Mouse (Mus musculus) T-helper 17 cell (primary cell): ENCODE data around the gene Cdca8.
"Not testable (repeated sequence)": the region's sequence is repeated elsewhere in the genome, so short reads cannot be mapped to it uniquely, and the experiment has no call there.

Experiments
- in situ Hi-C, 2 experiments: fragments of 300-600 bp; cut with MboI, MseI; formaldehyde crosslinking; loops; 1 replicate in 1 of 2; 2 replicates in 1 of 2; pipeline ENCODE4 v1.15.1; 2025; ENCODE audit warnings: high pct_unique_total_duplicates in 2 of 2

Gene Cdca8

DNA sequence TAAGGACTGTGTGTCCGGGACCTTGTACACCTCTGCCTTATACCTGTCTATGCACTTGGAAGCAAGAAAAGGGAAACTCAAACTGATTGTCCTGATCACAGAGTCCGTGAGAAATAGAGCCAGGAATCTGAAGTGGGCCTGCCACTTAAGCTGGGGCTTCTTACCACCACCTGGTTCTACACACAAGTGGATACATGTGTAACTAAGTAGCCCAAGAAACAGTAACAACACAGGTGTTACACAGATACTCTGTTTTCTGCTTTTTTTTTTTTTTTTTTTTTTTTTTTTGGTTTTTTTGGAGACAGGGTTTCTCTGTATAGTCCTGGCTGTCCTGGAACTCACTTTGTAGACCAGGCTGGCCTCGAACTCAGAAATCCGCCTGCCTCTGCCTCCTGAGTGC is at the start of gene Cdca8:
TSS of gene Cdca8 (minus strand) at position 101 of the 400 bp plus-strand sequence.
- in situ Hi-C loops: not testable (repeated sequence)

DNA sequence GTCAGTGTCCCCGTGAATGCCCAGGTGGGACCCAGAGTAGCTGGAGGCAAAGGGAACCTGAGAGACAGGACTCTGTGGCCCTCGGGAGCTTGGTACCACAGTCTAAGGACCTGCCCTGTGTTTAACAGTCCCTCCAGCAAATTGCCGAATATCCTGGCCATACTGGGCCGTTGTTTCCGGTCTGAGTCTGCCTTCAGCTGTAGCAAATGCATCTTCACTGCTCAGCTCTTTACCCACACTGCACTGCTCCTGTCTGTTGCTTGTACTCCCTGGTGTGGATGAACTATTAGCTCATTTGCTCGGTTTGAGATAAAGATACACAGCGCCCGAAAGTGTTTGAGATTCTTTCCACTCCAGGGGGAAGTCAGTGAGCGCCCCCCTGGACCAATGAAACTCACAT is 49.3 kb upstream of the Cdca8 start:
- in situ Hi-C loops: loop anchor here in 1 of 2 experiments (25.0 kb wide), 1 partner anchor 499 kb away; the partner anchor contains the start of gene Grik3

DNA sequence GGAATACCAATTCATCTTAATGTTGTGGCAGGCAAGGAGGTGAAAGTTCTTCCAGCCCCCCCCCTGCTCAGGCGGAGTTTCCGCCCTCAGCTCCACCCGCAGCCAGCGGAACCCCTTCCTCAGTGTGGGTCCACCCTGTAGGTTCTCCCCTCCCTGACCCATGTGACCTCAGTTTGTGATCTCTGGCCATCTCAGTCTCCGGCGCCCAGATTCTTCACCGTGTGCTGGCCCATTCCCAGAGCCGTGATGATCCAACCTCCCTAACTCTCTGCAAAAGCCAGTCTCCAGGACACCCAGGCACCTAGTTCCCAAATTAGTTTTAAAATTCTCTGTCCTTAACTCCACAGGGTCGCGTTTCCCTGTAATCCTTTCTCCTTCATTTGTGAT is 48.6 kb upstream of the Cdca8 start:
- in situ Hi-C loops: loop anchor here in 1 of 2 experiments (25.0 kb wide), 1 partner anchor 500 kb away; the partner anchor contains the start of gene Grik3

DNA sequence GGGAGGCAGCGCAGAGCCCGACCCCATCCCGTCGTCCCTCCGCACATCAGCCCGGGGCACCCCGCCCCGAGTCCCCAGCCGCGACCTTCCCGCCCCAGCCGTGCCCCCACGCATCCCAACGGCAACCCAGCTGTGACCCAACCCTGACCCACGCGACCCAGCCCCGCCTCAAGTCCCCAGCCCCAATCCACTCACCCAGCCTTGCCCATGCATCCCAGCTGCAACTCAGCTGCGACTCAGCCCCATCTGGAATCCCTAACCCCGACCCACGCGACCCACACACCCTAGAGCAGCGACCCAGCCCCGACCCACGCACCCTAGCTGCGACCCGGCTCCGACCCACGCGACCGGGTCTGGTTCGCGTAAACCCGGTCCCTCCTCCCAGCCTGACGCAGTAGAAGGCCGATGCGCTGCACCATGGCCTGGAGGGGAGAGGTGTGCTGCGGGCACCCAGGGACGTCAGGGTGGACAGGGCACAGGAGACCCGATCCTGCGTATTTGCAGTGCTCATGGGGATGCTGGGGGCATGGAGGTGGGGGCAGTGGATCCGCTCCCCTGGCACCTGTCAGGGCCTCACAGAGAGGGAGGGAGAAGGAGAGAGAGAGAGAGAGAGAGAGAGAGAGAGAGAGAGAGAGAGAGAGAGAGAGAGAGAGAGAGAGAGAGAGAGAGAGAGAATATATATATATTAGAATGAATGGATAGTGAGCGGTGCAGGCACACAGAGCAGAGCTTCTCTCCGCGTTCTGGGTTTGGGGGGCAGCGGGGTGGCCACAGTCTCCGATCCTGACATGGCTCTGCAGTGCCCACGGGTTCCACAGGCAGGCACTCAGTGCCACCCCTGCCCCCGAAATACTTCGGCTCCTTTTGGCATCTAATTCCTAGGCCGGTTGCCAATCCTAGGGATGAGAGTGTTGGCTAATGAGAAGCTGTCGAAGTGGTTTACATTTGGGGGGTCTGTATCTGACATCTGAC is 47.9 kb upstream of the Cdca8 start:
- in situ Hi-C loops: loop anchor here in 1 of 2 experiments (25.0 kb wide), 1 partner anchor 500 kb away; the partner anchor contains the start of gene Grik3

DNA sequence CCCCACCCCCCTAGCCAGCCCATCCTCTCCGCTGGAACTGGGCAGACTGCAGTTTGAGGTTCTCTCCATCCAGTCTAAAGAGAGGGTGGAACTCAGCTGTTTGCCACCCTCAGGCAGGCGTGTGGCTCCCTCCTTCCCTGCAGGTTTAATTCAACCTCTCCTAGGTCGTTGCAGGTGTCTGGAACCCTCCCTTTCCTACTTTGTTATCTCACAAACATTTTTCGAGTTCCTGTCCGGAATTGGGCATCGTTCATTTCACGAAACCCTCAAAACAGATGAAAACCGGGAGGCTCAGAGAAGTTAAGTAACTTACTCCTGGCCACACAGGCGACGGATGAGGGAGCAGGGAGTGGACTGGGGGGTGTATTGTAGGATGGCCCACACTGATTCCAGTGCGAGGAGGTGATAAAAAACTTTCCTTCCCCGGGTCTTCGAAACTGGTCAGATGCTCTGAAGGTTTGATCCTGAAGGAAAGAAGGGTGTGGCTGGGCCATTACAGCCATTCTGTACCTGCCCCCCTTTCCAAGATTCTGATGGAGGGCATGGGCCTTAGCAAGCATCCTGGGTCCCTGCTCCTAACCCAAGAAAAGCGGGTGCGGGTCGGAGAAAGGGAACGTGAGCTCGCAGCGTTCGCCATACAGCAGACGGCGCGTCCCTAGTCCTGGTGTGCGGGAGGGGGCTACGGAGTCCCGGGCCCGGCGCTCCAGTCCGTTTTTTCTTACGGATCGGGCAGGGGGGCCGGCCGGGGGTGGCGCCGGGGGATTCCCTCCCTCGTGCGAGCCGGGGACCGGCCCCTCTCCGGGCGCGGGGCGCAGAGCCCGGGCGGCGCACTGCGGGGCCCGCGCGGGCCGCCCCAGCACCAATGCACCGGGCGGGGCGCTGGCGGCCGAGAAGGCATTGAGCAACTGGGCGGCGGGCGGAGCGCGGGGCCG is 46.8 kb upstream of the Cdca8 start, which contains the start of gene Rspo1:
TSS of gene Rspo1 (plus strand) at position 760 of the 932 bp plus-strand sequence.
- in situ Hi-C loops: loop anchor here in 1 of 2 experiments (25.0 kb wide), 1 partner anchor 501 kb away; the partner anchor contains the start of gene Grik3

DNA sequence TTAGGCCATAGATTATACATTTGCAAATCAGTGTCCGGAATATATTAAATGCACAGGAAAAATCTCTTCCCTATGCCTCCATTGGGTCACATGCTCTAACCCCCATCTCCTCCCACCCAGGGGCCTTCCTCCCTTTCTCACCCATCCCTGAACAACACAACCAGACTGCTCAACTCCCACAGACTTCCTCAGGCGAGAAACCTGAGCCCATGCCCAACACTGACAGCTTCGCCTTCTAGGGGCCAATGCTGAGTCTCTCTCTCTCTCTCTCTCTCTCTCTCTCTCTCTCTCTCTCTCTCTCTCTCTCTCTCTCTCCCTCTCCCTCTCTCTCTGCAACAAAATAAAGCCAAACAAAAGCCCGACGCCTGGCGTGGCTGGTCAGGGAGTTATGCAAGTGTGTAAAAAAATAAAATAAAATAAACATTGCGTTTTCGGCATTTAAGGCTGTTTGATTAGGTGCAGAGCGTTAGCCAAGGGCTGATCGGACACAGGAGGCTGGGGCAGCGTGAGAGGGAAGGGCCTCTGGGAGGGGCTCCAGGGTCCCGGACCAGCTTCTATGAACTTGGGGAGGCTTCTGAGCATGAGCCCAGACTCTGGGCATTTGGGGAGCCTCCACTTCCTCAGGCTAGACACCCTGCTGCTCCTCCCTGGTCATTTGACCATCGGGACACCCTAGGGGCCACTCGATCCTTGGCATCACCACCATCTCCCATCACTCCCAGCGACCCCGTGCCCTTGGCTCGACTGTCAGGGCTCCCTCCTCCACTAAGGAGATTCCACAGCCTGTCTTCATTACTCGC is 46.0 kb upstream of the Cdca8 start:
- in situ Hi-C loops: loop anchor here in 1 of 2 experiments (25.0 kb wide), 1 partner anchor 502 kb away; the partner anchor contains the start of gene Grik3

DNA sequence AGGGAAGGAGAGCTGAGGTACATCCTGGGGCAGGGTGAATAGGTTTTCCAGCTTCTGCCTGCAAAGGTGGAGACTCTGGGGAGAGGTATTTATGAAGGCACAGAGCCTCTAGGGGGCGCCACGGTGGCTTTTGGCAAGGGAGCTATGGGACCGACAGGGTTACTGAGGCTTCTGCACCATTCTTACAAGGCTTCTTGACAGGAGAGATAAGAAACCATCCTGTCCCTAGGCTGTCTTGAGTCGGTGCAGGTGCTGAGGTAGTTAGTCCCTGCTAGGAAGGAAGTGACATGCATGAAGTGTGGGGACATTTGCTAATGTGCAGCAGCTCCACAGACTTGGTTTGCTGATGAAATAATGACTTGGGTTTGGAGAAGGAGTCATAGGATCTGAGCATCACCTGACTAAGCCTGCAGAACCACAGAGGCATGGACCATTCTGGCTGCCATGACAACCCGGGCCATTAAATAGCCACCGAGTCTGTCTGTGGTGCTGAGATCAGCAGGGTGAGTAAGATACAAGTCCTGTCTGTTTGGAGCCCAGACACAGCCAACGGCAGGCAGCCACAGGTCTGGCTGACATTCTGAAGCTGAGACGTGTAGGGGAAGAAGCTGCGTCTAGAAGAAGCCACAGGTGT is 44.9 kb upstream of the Cdca8 start:
- in situ Hi-C loops: loop anchor here in 1 of 2 experiments (25.0 kb wide), 1 partner anchor 503 kb away; the partner anchor contains the start of gene Grik3

DNA sequence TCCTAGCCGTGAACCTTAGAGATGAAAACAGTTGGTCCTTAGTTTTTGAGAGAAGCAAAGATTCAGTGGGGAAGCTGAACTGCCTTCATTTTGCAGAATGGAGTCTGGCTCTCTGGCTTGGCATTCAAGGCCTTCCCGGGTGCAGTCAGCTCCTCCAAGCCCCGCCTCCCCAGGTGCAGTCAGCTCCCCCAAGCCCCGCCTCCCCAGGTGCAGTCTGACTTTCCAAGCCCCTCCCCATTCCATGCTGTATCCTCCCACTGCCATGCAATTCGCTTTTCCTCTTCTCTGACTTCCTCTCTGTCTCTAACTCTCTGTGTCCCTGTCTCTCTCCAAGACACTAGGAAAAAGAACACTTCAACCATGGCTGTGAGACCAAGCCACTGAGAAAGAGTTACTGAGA is 39.1 kb upstream of the Cdca8 start:
- in situ Hi-C loops: loop anchor here in 1 of 2 experiments (10.0 to 25.0 kb wide), 2 partner anchors 509 to 1007 kb away; partner anchors contain the start of gene Grik3

DNA sequence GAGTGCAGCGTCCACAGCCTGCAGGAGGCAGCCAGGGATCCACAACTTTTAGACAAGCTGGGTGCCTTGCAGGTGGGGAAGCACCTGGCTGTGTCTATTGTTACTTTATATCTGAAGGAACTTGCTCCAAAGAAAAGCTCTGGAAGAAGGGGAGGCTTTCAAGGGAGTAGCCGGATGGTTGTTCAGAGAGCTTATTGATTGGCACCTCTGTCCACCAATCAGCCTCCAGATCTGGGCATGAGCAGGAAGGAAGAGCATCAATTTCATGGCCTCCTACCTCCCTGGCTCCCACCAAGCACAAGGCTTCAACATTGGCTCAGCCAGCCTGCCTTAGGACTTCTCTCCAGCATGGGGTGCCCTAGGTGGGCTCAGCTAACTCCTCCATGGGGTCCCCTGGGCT is 34.2 kb upstream of the Cdca8 start:
- in situ Hi-C loops: loop anchor here in 1 of 2 experiments (10.0 kb wide), 1 partner anchor 1012 kb away; no protein-coding TSS in a partner anchor

DNA sequence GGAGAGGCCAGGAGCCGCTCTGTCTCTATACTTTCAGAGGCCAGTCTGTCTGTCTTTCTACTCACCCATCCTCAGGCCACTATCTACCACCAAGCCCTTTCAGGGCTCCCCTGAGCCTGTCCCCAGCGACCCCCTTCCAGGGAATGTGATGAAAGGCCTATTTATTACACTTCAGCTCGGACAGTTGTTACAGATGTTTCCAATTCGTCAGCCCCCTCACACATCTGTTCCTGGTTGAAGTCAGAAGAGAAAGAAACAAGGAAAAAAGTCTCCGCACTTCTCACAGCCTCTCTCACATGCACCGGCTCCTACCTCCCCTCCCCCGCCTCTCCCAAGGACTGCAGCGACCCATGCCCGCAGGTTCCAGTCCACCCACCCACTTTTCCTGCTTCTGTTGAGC is 33.2 kb upstream of the Cdca8 start:
- in situ Hi-C loops: loop anchor here in 1 of 2 experiments (10.0 kb wide), 1 partner anchor 1012 kb away; no protein-coding TSS in a partner anchor

DNA sequence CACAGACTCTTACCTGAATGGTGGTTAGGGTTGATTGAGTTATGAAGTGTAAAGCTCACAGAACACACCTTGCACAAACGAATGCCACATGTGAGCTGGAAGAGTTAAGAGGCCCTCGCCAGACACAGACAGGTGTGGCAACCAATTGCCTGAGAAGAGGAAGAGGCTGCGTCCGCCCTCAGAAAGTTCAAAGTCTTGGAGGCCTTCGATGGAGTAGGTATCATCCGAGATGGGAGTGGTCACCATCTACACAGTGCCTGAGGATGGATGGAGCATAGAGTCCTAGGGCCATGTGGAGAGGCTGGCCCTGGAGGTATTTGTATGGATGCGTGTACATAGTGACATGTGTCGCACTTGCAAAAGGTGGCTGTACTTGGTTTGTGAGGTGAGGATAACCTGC is 32.0 kb upstream of the Cdca8 start:
- in situ Hi-C loops: loop anchor here in 1 of 2 experiments (10.0 kb wide), 1 partner anchor 1014 kb away; no protein-coding TSS in a partner anchor

DNA sequence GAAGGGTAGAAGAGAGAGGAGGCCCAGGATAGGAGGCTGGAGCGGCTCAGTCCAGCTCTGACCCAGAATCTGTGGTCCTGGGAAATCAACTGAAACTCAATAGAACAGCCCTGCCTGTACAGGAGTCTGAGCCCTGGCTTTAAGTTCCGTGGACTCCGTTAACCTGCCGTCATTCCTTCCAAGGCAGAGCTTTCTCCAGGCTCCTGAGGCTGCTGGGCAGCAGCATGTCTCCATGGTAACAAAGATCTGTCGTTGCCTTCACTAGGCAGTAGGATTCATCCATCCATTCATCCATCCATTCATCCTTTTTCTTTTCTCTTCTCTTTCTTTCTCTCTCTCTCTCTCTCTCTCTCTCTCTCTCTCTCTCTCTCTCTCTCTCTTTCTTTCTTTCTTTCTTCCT is 31.6 kb upstream of the Cdca8 start:
- in situ Hi-C loops: loop anchor here in 1 of 2 experiments (10.0 kb wide), 1 partner anchor 1014 kb away; no protein-coding TSS in a partner anchor

DNA sequence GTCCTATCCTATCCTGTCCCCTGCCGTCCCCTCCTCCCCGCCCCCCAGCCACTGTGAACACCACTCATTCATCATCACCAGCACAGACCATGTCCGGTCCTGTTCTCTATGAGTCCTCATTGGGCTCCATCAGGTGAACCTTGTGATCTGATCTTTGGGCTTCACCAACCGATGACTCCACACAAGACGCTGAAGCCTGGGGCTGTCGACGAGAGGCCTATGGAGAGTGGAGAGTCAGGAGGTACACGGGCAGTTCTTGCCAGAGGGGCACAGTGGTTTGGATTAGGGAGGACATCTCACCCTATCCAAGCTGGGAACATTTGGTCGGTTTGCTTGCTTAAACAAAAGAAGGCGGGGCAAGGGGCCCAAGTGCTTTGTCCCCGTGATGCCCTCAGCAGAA is 31.1 kb upstream of the Cdca8 start:
- in situ Hi-C loops: loop anchor here in 1 of 2 experiments (10.0 kb wide), 1 partner anchor 1015 kb away; no protein-coding TSS in a partner anchor

DNA sequence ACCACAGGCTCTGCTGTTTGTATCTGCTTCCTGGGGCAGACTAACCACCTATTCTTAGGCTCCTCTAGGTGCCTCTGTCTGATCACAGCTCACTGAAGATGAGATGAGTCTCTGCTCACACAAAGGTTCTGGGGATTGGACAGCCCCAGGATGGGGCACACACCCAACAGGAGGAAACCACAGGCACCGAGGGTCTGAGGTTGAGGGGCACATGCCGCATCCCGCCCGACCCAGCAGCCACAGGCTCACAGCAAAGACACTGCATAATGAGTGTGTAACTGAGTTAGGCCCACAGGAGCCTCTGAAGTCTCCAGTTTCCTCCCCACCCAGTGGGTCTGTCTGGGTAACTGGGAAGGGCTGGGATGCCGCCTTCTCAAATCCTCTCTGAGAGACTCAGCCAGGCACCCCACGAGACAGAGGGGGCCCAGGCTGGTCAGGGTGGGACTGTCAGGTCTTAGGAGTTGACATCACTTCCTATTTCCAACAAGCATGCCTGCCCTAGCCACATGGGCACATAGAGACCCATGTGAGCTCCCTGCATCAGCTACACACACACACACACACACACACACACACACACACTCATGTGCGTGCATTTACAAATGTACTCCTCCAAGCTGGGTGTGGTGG is 30.2 kb upstream of the Cdca8 start:
- in situ Hi-C loops: no loop called here

DNA sequence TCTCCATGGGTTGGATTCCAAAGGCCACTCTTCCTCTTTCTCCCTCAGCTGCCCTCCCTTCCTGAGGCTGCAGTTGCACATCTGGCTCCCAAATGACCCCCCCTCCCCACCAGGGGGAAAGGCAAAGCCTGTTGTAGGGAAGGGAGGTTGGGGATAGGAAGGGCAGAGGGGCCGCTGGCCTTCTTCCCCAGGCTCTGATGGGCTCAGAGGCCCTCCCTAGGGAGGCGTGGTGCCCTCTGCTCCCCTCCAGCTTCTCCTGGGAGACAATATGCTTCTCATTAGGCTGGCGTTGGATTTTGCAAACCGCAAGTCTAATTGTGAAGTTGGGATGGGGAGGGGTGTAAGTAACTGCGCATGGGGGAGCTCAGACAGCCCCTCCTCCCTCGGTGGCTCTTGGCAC is 29.6 kb upstream of the Cdca8 start:
- in situ Hi-C loops: no loop called here

DNA sequence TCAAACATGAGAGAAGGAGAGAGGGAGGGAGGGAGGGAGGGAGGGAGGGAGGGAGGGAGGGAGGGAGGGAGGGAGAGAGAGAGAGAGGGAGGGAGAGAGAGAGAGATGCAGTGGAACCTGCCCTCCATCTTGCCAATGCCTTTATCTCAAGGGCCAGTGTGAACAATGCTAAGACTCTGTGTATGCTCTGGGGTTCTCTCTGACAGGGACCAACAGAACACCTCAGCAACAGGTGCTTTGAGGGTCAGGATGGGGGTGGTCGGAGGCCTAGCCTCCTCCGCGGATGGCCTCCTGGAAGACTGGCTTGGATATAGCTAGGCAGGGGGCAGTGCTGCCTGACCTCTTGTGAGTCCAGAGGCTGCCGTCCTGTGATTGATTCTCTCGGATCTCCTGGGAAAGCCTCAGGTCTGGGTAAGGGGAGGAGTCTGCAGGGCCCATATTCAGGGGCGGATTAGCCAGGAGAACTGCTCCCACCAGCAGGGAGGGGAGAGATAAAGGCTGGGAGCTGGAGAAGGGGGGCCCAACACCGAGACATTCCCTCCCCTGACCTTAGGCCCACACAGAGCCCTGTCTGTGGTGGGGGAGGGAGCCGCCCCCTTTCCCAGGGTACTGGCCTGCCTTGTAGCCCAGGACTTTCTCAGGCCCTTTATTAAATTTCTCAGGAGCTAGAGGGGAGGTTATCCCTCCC is 25.9 kb upstream of the Cdca8 start:
- in situ Hi-C loops: no loop called here

DNA sequence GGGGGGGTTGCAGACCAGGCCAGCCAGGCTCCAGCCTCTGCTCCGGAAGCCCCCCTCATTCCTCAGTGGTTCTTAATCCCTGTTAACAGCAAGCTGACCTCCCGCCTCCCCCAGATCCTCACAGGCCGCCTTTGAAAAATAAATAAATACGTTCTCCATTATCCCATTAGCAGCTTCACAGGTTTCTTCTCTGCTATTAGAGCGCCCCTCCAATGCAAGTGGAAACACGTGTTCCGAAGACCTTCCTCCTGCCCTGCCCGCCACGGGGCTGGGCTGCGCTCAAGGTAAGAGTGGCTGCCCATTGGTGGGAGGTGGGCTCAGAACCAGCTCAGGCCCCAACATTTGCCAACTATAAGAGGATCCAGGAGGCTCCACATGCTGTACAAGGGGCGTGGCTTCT is 23.5 kb upstream of the Cdca8 start:
- in situ Hi-C loops: no loop called here

DNA sequence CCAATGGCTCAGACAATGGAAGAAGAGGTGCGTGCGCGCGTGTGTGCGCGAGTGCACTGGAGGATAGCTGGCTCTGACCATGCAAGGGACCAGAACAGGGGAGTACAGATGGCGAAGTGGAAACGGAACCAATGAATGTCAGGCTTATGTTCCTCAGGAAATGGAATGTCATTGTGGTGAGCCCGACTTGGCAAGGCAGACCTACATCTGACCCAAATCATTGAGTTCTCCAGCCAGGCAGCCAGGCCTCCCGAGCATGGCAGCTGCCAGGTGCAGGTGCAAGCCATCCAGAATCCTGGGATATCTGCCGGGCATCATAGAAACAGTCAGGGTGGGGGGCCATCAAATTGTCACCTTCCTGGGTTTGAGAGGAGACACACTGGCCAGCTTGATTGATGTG is 21.8 kb upstream of the Cdca8 start:
- in situ Hi-C loops: no loop called here

DNA sequence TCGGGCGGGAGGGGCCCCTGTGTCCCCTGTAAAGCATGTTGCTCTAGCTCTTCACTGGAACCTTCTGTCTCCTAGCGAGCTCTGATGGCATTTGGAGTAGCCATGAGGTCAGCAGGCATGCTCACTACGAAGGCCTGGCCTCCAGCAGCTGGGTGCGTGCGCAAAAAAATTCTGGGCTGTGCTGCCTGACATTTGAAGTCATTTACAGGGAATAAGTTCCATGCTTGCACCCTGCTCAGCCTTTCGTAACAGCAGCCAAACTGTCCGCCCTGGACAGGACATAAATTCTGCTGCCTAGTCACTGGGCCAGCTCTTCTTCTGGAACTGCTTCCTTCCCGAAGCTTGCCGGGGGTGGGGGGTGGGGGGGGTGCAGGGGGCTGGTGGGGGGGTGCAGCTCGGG is 20.0 kb upstream of the Cdca8 start:
- in situ Hi-C loops: no loop called here
